Mouse (Mus musculus) heart, postnatal 0 days (tissue): ENCODE data around the gene Zbtb1.

Experiments
- CTCF ChIP-seq: IDR thresholded peaks from 2 replicates; pipeline ENCODE4 v1.5.1; 2016; ENCODE audit warnings: antibody characterized with exemption, control low read depth, low read depth
- EP300 ChIP-seq: IDR thresholded peaks from 2 replicates; pipeline ENCODE4 v1.6.1; 2016; ENCODE audit warnings: antibody characterized with exemption, low read depth

DNA sequence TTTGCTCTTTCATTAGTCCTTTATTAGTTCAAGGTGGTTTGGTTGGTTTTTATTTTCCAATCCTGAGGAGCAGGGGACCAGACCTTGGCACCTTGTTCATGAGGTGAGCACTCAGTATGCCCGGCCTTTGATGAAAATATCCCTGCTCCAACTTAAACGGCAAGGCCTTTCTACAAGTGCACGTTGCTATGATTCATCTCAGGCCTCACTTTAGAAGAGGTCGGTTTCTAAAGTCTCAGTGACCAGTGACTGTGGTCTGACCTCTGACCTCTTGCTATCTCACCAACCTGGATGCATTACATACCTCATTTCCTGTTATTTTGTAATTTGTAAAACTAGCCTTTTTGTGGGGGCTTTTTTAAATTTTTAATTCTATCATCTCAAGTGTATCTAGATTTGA lies 39.1 kb downstream of the Zbtb1 start:
- TF ChIP-seq CTCF (no peak), EP300 (no peak)
